Mouse (Mus musculus) lung, adult 2 months (tissue): ENCODE results near the gene Trim60. TPM values are rescaled to one million over a fixed set of nuclear protein-coding genes. Genes with fewer than 3 reads are reported as not detected.

ENCODE experiments used
- DNase-seq: peaks from one replicate; pipeline ENCODE4 v3.0.0; 2022
- H3K4me1 ChIP-seq: fragments of 200-500 bp; 2 replicates; pipeline ENCODE4 v1.6.1; 2011; ENCODE audit warnings: low read length; ENCODE audit not compliant: control insufficient read depth, insufficient read depth
- H3K4me3 ChIP-seq: fragments of 200-500 bp; replicated peaks from 2 replicates; pipeline ENCODE3; 2011; ENCODE audit warnings: low read depth, mild to moderate bottlenecking, control low read depth, low read length; ENCODE audit errors: extremely low read depth
- CTCF ChIP-seq: fragments of 200-500 bp; IDR thresholded peaks from 2 replicates; pipeline ENCODE4 v1.5.1; 2011; ENCODE audit warnings: mild to moderate bottlenecking, low read length, control low read depth; ENCODE audit not compliant: insufficient read depth
- POLR2A ChIP-seq: fragments of 200-500 bp; IDR thresholded peaks from 2 replicates; pipeline ENCODE4 v1.6.1; 2011; ENCODE audit warnings: low read depth, mild to moderate bottlenecking, control low read depth, low read length, borderline replicate concordance; ENCODE audit errors: extremely low read depth
- WGBS: fragments of 180-500 bp; shearing (Covaris S2); methylation state at CpG from one replicate; pipeline ENCODE4 v1.1.7; 2018; 5-methylcytosine and 5-hydroxymethylcytosine counted together
- polyA plus RNA-seq: library from polyadenylated mRNA; depleted of rRNA; stranded (reverse); fragments of >200 nt; gene quantifications from 2 replicates; pipeline ENCODE4 v1.2.3, GENCODE M21; 2012; rRNA removed

Gene Trim60
- polyA plus RNA-seq = not detected in 2 replicates

GRCm38 (mm10) chr8:65018423-65018822 lies at the start of gene Trim60, which contains the start of gene Trim61:
Gene Trim60 (minus strand): TSS chr8:65018584.
Gene Trim61 (minus strand): TSS chr8:65018523.
- WGBS = 86% methylated on average over 8 of the region's 8 CpGs
- Histone ChIP-seq H3K4me3 (no peak within 1 kb of the TSS), H3K4me1 (no peaks in the 10 kb centered on the region)
- no peak for DNase-seq
- TF ChIP-seq POLR2A (no peak), CTCF (no peak)

DNA sequence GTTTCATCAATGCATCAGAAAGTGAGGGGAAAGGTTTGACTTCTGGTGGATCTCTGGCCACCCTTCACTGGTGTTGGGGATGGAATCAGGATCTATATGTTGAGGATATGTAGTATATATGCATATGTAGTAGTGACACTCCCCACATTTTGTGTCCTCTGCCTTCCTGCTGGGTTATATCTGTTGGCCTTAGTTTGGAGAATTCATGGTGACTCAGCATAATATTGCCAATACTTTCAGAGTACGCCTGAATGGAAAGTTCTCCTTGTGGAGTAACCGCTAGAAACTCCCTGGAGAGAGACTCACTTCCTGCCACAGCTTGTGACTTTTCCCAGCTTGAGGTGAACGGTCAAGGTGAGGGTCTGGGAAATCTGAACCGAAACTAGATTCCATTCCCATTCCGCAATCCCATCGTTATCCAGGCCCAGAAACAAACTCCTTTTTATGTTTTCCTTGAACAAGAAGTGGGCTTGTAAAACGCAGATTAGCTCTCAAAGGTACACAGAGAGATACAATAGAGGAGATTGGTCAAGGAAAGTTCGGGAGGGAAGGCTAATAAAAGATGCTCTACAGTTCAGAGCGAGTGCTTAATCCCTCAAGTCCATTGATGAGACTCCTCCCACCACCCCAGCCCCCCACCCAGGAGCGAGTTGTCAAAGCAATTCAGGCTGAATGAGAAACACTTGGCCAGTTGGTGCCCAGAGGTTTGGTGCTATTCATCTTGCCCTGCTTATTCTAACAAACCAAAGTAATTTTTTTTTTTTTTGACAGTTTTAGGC lies 49.5 kb upstream of the Trim60 start:
- H3K4me1 ChIP-seq = no peaks in the 10 kb centered on the region
- no peak for DNase-seq
- 48% methylated on average over 10 of the region's 10 CpGs for WGBS
- H3K4me3 ChIP-seq = no peak overlapping the region
- no peak for TF ChIP-seq CTCF
- TF ChIP-seq POLR2A = no peak

- WGBS = 93% methylated on average over 4 of the region's 4 CpGs
- H3K4me1 ChIP-seq = no peaks in the 10 kb centered on the region
Measured at GRCm38 (mm10) chr8:65067031-65067430, 48.6 kb upstream of the Trim60 start.

GRCm38 (mm10) chr8:65065622-65066021 lies 47.2 kb upstream of the Trim60 start:
- H3K4me1 ChIP-seq = no peaks in the 10 kb centered on the region
- DNase-seq = no peak
- no peak overlapping the region for H3K4me3 ChIP-seq
- TF ChIP-seq CTCF = no peak
- TF ChIP-seq POLR2A = no peak
- 93% methylated on average over 3 of the region's 3 CpGs for WGBS

More at GRCm38 (mm10) chr8:65067031-65067430, 48.6 kb upstream of the Trim60 start:
- DNase-seq = no peak
- H3K4me3 ChIP-seq = no peak overlapping the region
- no peak for TF ChIP-seq POLR2A
- TF ChIP-seq CTCF = no peak

GRCm38 (mm10) chr8:65064071-65064470 lies 45.7 kb upstream of the Trim60 start:
- H3K4me1 ChIP-seq = no peaks in the 10 kb centered on the region
- no peak for DNase-seq
- TF ChIP-seq CTCF (no peak), POLR2A (no peak)
- 55% methylated on average over 2 of the region's 2 CpGs for WGBS
- no peak overlapping the region for H3K4me3 ChIP-seq

DNA sequence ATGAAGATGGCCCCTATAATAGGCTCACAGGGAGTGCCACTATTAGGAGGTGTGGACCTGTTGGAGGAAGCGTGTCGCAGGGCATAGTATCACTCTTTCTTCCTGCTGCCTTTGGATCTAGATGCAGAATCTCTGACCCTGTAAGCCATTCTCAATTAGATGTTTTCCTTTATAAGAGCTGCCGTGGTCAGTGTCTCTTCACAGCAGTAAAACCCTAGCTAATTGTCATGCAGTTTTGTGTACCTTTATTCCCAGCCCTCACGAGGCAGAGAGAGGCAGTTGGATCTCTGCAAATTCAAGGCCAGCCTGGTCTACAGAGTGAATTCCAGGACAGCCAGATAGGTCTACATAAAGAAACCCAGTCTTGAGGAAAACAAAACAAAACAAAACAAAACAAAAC lies 43.8 kb upstream of the Trim60 start:
- DNase-seq = no peak
- no peak overlapping the region for H3K4me3 ChIP-seq
- 82% methylated on average over 4 of the region's 4 CpGs for WGBS
- no peak for TF ChIP-seq CTCF
- no peak for TF ChIP-seq POLR2A
- no peaks in the 10 kb centered on the region for H3K4me1 ChIP-seq

DNA sequence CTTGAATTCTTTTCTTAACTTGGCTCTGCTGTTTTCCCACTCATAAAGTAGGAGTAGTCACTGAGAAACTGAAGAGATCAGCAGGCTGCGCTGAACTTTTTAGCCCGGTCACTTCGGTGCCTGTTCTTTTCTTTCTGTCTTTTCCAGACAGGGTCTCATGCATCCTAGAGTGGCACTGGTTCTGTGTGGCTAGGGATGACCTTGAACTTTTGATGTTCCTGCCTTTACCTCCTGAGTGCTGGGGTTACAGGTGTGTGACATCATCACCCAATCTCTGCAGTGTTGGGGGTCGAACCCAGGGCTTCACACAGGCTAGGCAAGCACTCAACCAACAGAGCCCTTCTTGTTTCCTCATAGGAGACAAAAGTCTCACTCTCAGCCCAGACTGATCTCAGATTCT lies 38.3 kb upstream of the Trim60 start:
- no peaks in the 10 kb centered on the region for H3K4me1 ChIP-seq
- no peak overlapping the region for H3K4me3 ChIP-seq
- no peak for DNase-seq
- WGBS = 90% methylated on average over 4 of the region's 4 CpGs
- TF ChIP-seq CTCF (no peak), POLR2A (no peak)

DNA sequence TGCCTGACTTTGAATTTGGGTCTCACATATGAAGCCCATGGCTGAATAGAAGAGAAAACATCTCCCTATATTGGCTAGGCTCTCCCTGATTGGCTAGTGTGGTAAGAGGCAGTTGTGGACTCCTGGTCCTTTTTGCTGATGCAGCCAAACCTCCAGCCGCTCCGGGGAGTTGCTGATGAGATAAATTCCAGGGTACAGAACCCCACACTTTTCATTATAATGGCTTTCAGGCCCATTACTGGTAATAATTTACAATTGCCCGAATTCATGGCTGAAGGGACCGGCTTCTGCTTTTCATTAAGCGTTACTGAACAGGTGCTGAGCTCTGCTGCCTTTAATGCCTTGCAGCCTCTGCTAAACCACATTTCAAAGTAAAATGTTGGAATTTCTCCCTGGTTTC lies 35.6 kb upstream of the Trim60 start:
- no peak for TF ChIP-seq POLR2A
- no peak for TF ChIP-seq CTCF
- H3K4me3 ChIP-seq = no peak overlapping the region
- 72% methylated on average over 5 of the region's 5 CpGs for WGBS
- no peaks in the 10 kb centered on the region for H3K4me1 ChIP-seq
- DNase-seq = no peak

DNA sequence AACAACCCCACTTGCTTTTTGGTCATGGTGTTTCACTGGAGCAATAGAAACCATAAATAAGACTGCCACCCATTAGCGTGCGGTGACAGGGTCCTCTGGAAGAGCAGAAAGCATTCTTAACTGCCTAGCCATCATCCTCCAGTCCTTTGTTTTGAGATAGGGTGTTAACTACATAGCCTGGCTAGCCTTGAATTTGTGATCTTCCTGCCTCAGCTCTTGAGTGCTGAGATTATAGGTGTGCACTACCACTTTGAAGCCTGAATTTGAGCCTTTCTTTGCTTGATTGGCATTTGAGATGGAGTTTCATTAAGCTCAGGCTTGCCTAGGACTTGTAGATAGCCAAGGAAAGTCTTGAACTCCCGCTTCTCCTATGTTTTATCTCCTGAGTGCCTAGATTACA lies 35.2 kb upstream of the Trim60 start:
- TF ChIP-seq CTCF = no peak
- no peak for TF ChIP-seq POLR2A
- DNase-seq = no peak
- WGBS = 78% methylated on average over 3 of the region's 3 CpGs
- H3K4me3 ChIP-seq = no peak overlapping the region
- no peaks in the 10 kb centered on the region for H3K4me1 ChIP-seq

GRCm38 (mm10) chr8:65047801-65048200 lies 29.4 kb upstream of the Trim60 start:
- no peak for DNase-seq
- no peak for TF ChIP-seq POLR2A
- no peak for TF ChIP-seq CTCF
- 77% methylated on average over 4 of the region's 4 CpGs for WGBS
- H3K4me3 ChIP-seq = no peak overlapping the region
- no peaks in the 10 kb centered on the region for H3K4me1 ChIP-seq

DNA sequence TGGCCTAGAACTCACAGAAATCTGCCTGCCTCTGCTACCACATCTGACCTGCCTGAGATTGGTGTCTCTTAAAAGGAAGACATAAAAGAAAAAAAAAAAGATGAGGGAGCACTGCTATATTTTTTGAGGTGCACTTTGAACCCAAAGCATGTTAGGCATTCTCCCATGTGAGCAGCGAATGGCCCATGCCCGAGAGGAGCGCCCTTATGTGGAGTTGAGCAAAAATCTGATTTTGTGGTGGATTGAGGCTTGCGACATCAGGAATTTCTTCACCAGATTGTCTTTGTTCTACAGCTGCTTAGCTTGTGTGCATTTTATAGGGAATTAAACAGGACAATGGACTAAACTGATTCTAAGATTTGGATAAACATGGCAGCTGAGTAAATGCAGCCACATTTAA lies 28.8 kb upstream of the Trim60 start:
- DNase-seq = no peak
- Histone ChIP-seq H3K4me1 (no peaks in the 10 kb centered on the region), H3K4me3 (no peak overlapping the region)
- WGBS = 87% methylated on average over 4 of the region's 4 CpGs
- TF ChIP-seq POLR2A (no peak), CTCF (no peak)

GRCm38 (mm10) chr8:65046565-65046964 lies 28.2 kb upstream of the Trim60 start:
- no peak for DNase-seq
- H3K4me3 ChIP-seq = no peak overlapping the region

More at GRCm38 (mm10) chr8:65046565-65046964, 28.2 kb upstream of the Trim60 start:
- 47% methylated on average over 5 of the region's 5 CpGs for WGBS
- no peaks in the 10 kb centered on the region for H3K4me1 ChIP-seq
- TF ChIP-seq POLR2A (no peak), CTCF (no peak)
